Mouse (Mus musculus) cerebellum, adult 2 months (tissue): ENCODE results near the gene Anln.

Experiments used
- CTCF ChIP-seq: fragments of 200-500 bp; IDR thresholded peaks from 2 replicates; pipeline ENCODE4 v1.5.1; 2011; ENCODE audit warnings: low read depth, mild to moderate bottlenecking, control low read depth, low read length, moderate library complexity, borderline replicate concordance; ENCODE audit not compliant: insufficient read depth
- POLR2A ChIP-seq: fragments of 200-500 bp; IDR thresholded peaks from 2 replicates; pipeline ENCODE4 v1.6.1; 2011; ENCODE audit warnings: low read length, control low read depth, borderline replicate concordance; ENCODE audit not compliant: insufficient read depth

- no peak for TF ChIP-seq CTCF
- TF ChIP-seq POLR2A, result no peak
Observed at GRCm38 (mm10) chr9:22394725-22395124, 5.7 kb upstream of the Anln start.
